Mouse (Mus musculus): ENCODE measurements around the gene Agtrap.

Gene Agtrap

GRCm38 (mm10) chr4:148067346-148067745 is 20.5 kb downstream of the Agtrap start:
- TF ChIP-seq GATA4 (IDR thresholded peaks at IDR 0.05; ENCODE audit: insufficient replicate concordance, low read length): no peak

GRCm38 (mm10) chr4:148066401-148066744 is 21.5 kb downstream of the Agtrap start:
- TF ChIP-seq GATA4 (IDR thresholded peaks at IDR 0.05; ENCODE audit: insufficient replicate concordance, low read length): no peak

GRCm38 (mm10) chr4:148065702-148066400 is 22.0 kb downstream of the Agtrap start:
- TF ChIP-seq GATA4 (IDR thresholded peaks at IDR 0.05; ENCODE audit: insufficient replicate concordance, low read length): no peak

- TF ChIP-seq GATA4 (IDR thresholded peaks at IDR 0.05; ENCODE audit: insufficient replicate concordance, low read length): no peak
Observed at GRCm38 (mm10) chr4:148061086-148061480, 26.7 kb downstream of the Agtrap start.

GRCm38 (mm10) chr4:148060120-148061085 is 27.4 kb downstream of the Agtrap start:
- TF ChIP-seq GATA4 (IDR thresholded peaks at IDR 0.05; ENCODE audit: insufficient replicate concordance, low read length): no peak

- no peak for TF ChIP-seq GATA4 (IDR thresholded peaks at IDR 0.05; ENCODE audit: insufficient replicate concordance, low read length)
Observed at GRCm38 (mm10) chr4:148058993-148059392, 28.8 kb downstream of the Agtrap start.

- TF ChIP-seq GATA4 (IDR thresholded peaks at IDR 0.05; ENCODE audit: insufficient replicate concordance, low read length): no peak
Observed at GRCm38 (mm10) chr4:148058218-148058819, 29.5 kb downstream of the Agtrap start.

GRCm38 (mm10) chr4:148057661-148058209 is 30.1 kb downstream of the Agtrap start:
- TF ChIP-seq GATA4 (IDR thresholded peaks at IDR 0.05; ENCODE audit: insufficient replicate concordance, low read length): no peak

- TF ChIP-seq GATA4 (IDR thresholded peaks at IDR 0.05; ENCODE audit: insufficient replicate concordance, low read length): no peak
Observed at GRCm38 (mm10) chr4:148056801-148057200, 31.0 kb downstream of the Agtrap start.

GRCm38 (mm10) chr4:148056246-148056645 is 31.6 kb downstream of the Agtrap start:
- TF ChIP-seq GATA4 (IDR thresholded peaks at IDR 0.05; ENCODE audit: insufficient replicate concordance, low read length): no peak

- TF ChIP-seq GATA4 (IDR thresholded peaks at IDR 0.05; ENCODE audit: insufficient replicate concordance, low read length): no peak
Observed at GRCm38 (mm10) chr4:148054961-148055695, 32.7 kb downstream of the Agtrap start.

- TF ChIP-seq GATA4 (IDR thresholded peaks at IDR 0.05; ENCODE audit: insufficient replicate concordance, low read length): no peak
Observed at GRCm38 (mm10) chr4:148053417-148053920, 34.4 kb downstream of the Agtrap start.

- TF ChIP-seq GATA4 (IDR thresholded peaks at IDR 0.05; ENCODE audit: insufficient replicate concordance, low read length): no peak
Observed at GRCm38 (mm10) chr4:148052976-148053375, 34.9 kb downstream of the Agtrap start.

GRCm38 (mm10) chr4:148051886-148052285 is 35.9 kb downstream of the Agtrap start:
- no peak for TF ChIP-seq GATA4 (IDR thresholded peaks at IDR 0.05; ENCODE audit: insufficient replicate concordance, low read length)

Measured in liver, adult (tissue).